Mouse (Mus musculus) ZHBTc4 (cell line): ENCODE measurements around the gene Ovch2.

Experiments
- DNase-seq: peaks from one replicate; pipeline ENCODE4 v3.0.0-alpha.2; 2011; ENCODE audit warnings: low read depth, low spot score

Gene Ovch2

GRCm38 (mm10) chr7:107745111-107745510, 55.9 kb downstream of the Ovch2 start:
- DNase-seq, result no peak

- no peak for DNase-seq
Observed at GRCm38 (mm10) chr7:107744454-107744853, 56.6 kb downstream of the Ovch2 start.

- no peak for DNase-seq
Observed at GRCm38 (mm10) chr7:107742963-107743465, 58.0 kb downstream of the Ovch2 start.

- no peak for DNase-seq
Observed at GRCm38 (mm10) chr7:107738726-107739125, 62.3 kb downstream of the Ovch2 start.

- peak; percentile 26 for DNase-seq
Observed at GRCm38 (mm10) chr7:107733162-107733561, 67.8 kb downstream of the Ovch2 start.
